Mouse (Mus musculus): ENCODE data around the gene Hist1h4m. TPM values are rescaled to one million over a fixed set of nuclear protein-coding genes. Genes with fewer than 3 reads are reported as not detected.

Hist1h4m gene
- polyA plus RNA-seq (2015; fragmentation: Nextera tagmentation; extraction: Ambion mirVana), result not detected in 2 replicates

DNA sequence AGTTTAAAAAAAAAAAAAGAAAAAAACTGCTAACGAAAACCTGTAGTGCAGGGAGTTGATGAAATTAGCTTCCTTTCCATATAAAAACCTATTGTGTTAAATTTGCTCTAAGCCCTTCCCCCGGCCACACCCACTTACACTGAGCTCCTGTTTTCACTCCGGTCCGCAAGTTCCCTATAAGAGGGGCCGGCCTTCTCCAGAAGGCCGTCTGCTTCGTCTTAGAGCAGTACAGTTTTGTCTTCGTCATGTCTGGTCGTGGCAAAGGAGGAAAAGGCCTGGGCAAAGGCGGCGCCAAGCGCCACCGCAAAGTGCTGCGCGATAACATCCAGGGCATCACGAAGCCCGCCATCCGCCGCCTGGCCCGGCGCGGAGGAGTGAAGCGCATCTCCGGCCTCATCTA lies at the start of gene Hist1h4m:
Gene Hist1h4m (plus strand): TSS at position 208 of the 400 bp plus-strand sequence.

GRCm38 (mm10) chr13:21779767-21780731 lies 31.5 kb upstream of the Hist1h4m start, which contains the start of gene Hist1h1b:
Gene Hist1h1b, minus strand, starts transcription at chr13:21780625.

GRCm38 (mm10) chr13:21783255-21783617 lies 28.3 kb upstream of the Hist1h4m start, which contains the start of gene Hist1h3i:
Gene Hist1h3i, minus strand, starts transcription at chr13:21783370.

DNA sequence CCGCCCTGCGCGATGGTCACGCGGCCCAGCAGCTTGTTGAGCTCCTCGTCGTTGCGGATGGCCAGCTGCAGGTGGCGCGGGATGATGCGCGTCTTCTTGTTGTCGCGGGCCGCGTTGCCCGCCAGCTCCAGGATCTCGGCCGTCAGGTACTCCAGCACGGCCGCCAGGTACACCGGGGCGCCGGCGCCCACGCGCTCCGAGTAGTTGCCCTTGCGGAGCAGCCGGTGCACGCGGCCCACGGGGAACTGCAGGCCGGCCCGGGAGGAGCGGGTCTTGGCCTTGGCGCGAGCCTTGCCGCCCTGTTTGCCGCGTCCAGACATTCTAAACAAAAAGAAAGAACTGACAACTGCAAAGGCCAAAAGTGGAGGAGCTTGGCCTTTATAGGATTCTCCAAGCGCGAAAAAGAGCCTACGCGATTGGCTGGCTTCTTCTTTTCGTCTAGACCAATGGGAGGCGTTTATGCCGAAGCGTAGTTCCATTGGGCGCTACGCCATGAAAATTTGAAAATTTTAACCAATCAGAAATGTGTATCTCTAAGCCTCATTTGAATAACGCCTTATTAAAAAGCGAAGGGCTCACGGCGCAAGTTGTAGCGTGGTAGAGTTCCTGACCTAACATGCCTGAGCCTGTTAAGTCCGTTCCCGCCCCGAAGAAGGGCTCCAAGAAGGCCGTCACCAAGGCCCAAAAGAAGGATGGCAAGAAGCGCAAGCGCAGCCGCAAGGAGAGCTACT lies 24.5 kb upstream of the Hist1h4m start, which contains the start of the genes Hist1h2an and Hist1h2bp:
Gene Hist1h2an (minus strand): TSS at position 320 of the 731 bp plus-strand sequence.
Gene Hist1h2bp (plus strand): TSS at position 563 of the 731 bp plus-strand sequence.

GRCm38 (mm10) chr13:21810073-21810472 lies 1.5 kb upstream of the Hist1h4m start, which contains the start of the genes Hist1h2bq and Hist1h2ao:
Gene Hist1h2bq, minus strand, starts transcription at chr13:21810197.
Gene Hist1h2ao, plus strand, starts transcription at chr13:21810465.

GRCm38 (mm10) chr13:21831418-21832394 lies 20.2 kb downstream of the Hist1h4m start, which contains the start of gene Hist1h4n:
Gene Hist1h4n, minus strand, starts transcription at chr13:21832196.

DNA sequence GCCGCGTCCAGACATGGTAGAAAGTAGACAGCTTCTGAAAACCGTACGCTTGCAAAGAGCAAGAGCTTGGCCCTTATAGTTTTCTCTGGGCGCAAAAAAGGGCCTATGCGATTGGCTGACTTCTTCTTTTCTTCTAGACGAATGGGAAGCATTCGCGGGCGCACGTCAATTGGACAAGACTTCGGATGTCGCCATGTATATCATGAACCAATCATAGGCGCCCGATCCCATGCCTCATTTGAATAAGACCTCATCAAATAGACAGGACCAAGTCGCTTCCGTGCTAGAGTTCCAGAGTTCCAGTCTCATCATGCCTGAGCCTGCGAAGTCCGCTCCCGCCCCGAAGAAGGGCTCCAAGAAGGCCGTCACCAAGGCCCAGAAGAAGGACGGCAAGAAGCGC lies 21.9 kb downstream of the Hist1h4m start, which contains the start of the genes Hist1h2ap and Hist1h2br:
Gene Hist1h2ap (minus strand): TSS at position 47 of the 400 bp plus-strand sequence.
Gene Hist1h2br (plus strand): TSS at position 283 of the 400 bp plus-strand sequence.

Small RNA genes lying within 50 kb of the gene (microRNA-seq; reads per million reads assigned to microRNA genes)
- gene Gm19658 (not detected), gene Gm44346 (not detected), gene Gm44466 (not detected)

Other genes with a start within 250 kb of the Hist1h4m start
- gene Olfr1364, start 230.0 kb upstream of the Hist1h4m start, polyA plus RNA-seq (2015; fragmentation: Nextera tagmentation; extraction: Ambion mirVana), result not detected in 2 replicates
- not detected in 2 replicates for gene Olfr1362, start 197.7 kb upstream of the Hist1h4m start, polyA plus RNA-seq (2015; fragmentation: Nextera tagmentation; extraction: Ambion mirVana)
- gene Olfr11, start 169.2 kb upstream of the Hist1h4m start, polyA plus RNA-seq (2015; fragmentation: Nextera tagmentation; extraction: Ambion mirVana), result not detected in 2 replicates
- not detected in 2 replicates for gene Olfr1361, start 148.4 kb upstream of the Hist1h4m start, polyA plus RNA-seq (2015; fragmentation: Nextera tagmentation; extraction: Ambion mirVana)
- not detected in 2 replicates for gene Olfr1360, start 134.3 kb upstream of the Hist1h4m start, polyA plus RNA-seq (2015; fragmentation: Nextera tagmentation; extraction: Ambion mirVana)
- not detected in 2 replicates for gene Olfr1359, start 113.6 kb upstream of the Hist1h4m start, polyA plus RNA-seq (2015; fragmentation: Nextera tagmentation; extraction: Ambion mirVana)
- 1.2 TPM in 1 of 2 replicates, not detected in the other for gene Hist1h2bl, start 95.6 kb upstream of the Hist1h4m start, polyA plus RNA-seq (2015; fragmentation: Nextera tagmentation; extraction: Ambion mirVana)
- 3.3 and 6.2 TPM in 2 replicates for gene Hist1h2ai, start 95.3 kb upstream of the Hist1h4m start, polyA plus RNA-seq (2015; fragmentation: Nextera tagmentation; extraction: Ambion mirVana)
- gene Hist1h3h, start 94.1 kb upstream of the Hist1h4m start, polyA plus RNA-seq (2015; fragmentation: Nextera tagmentation; extraction: Ambion mirVana), result 1.3 and 3.8 TPM in 2 replicates
- gene Hist1h2bm, start 89.7 kb upstream of the Hist1h4m start, polyA plus RNA-seq (2015; fragmentation: Nextera tagmentation; extraction: Ambion mirVana), result 0.61 and 1.5 TPM in 2 replicates
- 0.85 and 1.5 TPM in 2 replicates for gene Hist1h4j, start 76.7 kb upstream of the Hist1h4m start, polyA plus RNA-seq (2015; fragmentation: Nextera tagmentation; extraction: Ambion mirVana)
- 1.3 and 2.3 TPM in 2 replicates for gene Hist1h4k, start 61.2 kb upstream of the Hist1h4m start, polyA plus RNA-seq (2015; fragmentation: Nextera tagmentation; extraction: Ambion mirVana)
- gene Hist1h2ak, start 57.9 kb upstream of the Hist1h4m start, polyA plus RNA-seq (2015; fragmentation: Nextera tagmentation; extraction: Ambion mirVana), result 7.2 and 7.5 TPM in 2 replicates
- gene Hist1h2bn, start 57.6 kb upstream of the Hist1h4m start, polyA plus RNA-seq (2015; fragmentation: Nextera tagmentation; extraction: Ambion mirVana), result 1.3 TPM in 1 of 2 replicates, not detected in the other
- 4.7 and 7.0 TPM in 2 replicates for gene Hist1h1b, start 31.1 kb upstream of the Hist1h4m start, polyA plus RNA-seq (2015; fragmentation: Nextera tagmentation; extraction: Ambion mirVana)
- 17.8 and 25.6 TPM in 2 replicates for gene Hist1h3i, start 28.4 kb upstream of the Hist1h4m start, polyA plus RNA-seq (2015; fragmentation: Nextera tagmentation; extraction: Ambion mirVana)
- 1.5 and 4.1 TPM in 2 replicates for gene Hist1h2an, start 24.5 kb upstream of the Hist1h4m start, polyA plus RNA-seq (2015; fragmentation: Nextera tagmentation; extraction: Ambion mirVana)
- gene Hist1h2bp, start 24.3 kb upstream of the Hist1h4m start, polyA plus RNA-seq (2015; fragmentation: Nextera tagmentation; extraction: Ambion mirVana), result 0.54 TPM in 1 of 2 replicates, not detected in the other
- gene Hist1h2bq, start 1.5 kb upstream of the Hist1h4m start, polyA plus RNA-seq (2015; fragmentation: Nextera tagmentation; extraction: Ambion mirVana), result 3.9 and 5.8 TPM in 2 replicates
- gene Hist1h2ao, start 1.3 kb upstream of the Hist1h4m start, polyA plus RNA-seq (2015; fragmentation: Nextera tagmentation; extraction: Ambion mirVana), result 3.7 TPM in 1 of 2 replicates, not detected in the other
- gene Hist1h4n, start 20.4 kb downstream of the Hist1h4m start, polyA plus RNA-seq (2015; fragmentation: Nextera tagmentation; extraction: Ambion mirVana), result 8.8 and 12.8 TPM in 2 replicates
- gene Hist1h2ap, start 21.8 kb downstream of the Hist1h4m start, polyA plus RNA-seq (2015; fragmentation: Nextera tagmentation; extraction: Ambion mirVana), result 721 and 1,071 TPM in 2 replicates
- 3.3 and 6.2 TPM in 2 replicates for gene Hist1h2br, start 22.0 kb downstream of the Hist1h4m start, polyA plus RNA-seq (2015; fragmentation: Nextera tagmentation; extraction: Ambion mirVana)
- gene Zfp184, start 133.3 kb downstream of the Hist1h4m start, polyA plus RNA-seq (2015; fragmentation: Nextera tagmentation; extraction: Ambion mirVana), result 1.1 and 1.2 TPM in 2 replicates
- gene Pom121l2, start 169.4 kb downstream of the Hist1h4m start, polyA plus RNA-seq (2015; fragmentation: Nextera tagmentation; extraction: Ambion mirVana), result 0.17 TPM in 1 of 2 replicates, not detected in the other
- gene Prss16, start 198.0 kb downstream of the Hist1h4m start, polyA plus RNA-seq (2015; fragmentation: Nextera tagmentation; extraction: Ambion mirVana), result 0.35 and 0.80 TPM in 2 replicates
- gene Hist1h2ah, start 223.8 kb downstream of the Hist1h4m start, polyA plus RNA-seq (2015; fragmentation: Nextera tagmentation; extraction: Ambion mirVana), result 2.2 TPM in 1 of 2 replicates, not detected in the other
- gene Hist1h2bk, start 224.1 kb downstream of the Hist1h4m start, polyA plus RNA-seq (2015; fragmentation: Nextera tagmentation; extraction: Ambion mirVana), result 0.92 and 1.3 TPM in 2 replicates
- gene Hist1h4i, start 229.6 kb downstream of the Hist1h4m start, polyA plus RNA-seq (2015; fragmentation: Nextera tagmentation; extraction: Ambion mirVana), result 4.6 and 7.5 TPM in 2 replicates
- 8.4 and 8.8 TPM in 2 replicates for gene Hist1h2ag, start 231.2 kb downstream of the Hist1h4m start, polyA plus RNA-seq (2015; fragmentation: Nextera tagmentation; extraction: Ambion mirVana)
- 1.8 and 2.4 TPM in 2 replicates for gene Hist1h2bj, start 231.5 kb downstream of the Hist1h4m start, polyA plus RNA-seq (2015; fragmentation: Nextera tagmentation; extraction: Ambion mirVana)